Mouse (Mus musculus) Muller cell, postnatal 12 days (primary cell): ENCODE data around the gene Dync1h1.
A peak's percentile ranks its signal among the peaks of the same experiment; 100 is the strongest.
"Not testable (repeated sequence)": the region's sequence is repeated elsewhere in the genome, so short reads cannot be mapped to it uniquely, and the experiment has no call there.

ENCODE experiments used
- DNase-seq: peaks from one replicate; pipeline ENCODE4 v3.0.0-alpha.2; 2015; ENCODE audit errors: inconsistent ontology term

Gene Dync1h1

DNA sequence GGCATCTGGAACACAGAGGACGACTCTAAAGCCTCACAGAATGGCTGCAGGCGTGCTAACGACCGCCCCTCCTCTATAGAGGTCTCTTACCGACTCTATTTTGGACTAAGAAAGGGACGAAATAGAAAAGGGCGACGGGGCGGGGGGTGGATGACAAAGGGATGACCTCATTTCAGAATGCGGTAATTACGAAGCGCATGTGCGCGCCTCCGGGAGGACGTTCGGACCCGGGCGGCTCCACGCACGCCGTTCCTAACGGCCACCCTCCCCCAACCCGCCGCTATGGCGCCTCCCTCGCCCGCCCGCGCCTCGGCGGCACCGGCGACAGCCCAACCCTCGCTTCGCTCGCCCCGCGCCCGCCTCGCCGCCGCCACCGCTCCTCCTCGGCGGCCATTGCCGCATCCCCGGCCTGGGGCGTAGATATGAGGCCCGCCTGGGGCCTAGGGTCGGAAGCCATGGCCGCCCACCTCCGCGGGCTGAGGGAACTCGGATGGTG is 94.5 kb downstream of the Dync1h1 start:
- peak; percentile 76 for DNase-seq

DNA sequence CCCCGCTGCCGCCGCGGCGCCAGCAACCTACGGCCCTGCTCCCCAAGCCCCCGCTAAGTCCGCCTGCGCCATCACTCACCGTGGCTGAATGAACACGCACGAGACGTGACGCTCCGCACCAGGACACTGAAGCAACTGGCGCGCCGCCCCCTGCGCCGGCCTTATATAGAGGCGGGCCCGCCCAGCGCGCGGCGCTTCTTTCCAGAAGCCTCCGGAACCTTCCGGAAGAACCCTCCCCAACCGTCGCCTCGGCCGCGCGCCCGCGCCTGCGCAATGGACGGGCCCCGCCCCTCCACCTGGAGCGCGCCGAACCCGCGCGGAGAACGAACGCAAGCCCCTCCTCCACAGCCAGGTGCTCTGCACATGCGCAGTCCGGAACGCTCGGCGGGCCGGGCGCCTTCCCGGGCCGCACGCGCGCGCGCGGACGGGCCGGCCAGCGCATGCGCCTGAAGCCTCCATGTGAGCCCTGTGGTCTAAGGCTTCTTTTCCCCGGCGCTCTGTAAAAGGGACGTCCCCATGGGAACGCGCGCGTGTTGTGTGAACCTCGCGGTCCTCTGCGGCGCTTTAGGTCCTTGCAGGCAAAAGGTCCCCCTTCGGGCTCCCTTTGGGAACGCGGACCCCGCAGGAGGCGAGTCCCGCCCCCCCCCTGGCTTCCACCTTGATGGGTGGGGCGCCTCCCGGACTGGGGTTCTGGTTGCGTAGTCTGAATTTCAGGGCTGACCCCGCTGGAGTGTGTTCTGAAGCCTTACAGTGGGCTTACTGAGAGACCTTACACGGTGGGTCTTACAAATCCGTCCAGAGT is 95.1 kb downstream of the Dync1h1 start:
- DNase-seq = peak; percentile 99

- no peak for DNase-seq
Measured at GRCm38 (mm10) chr12:110696975-110697400, 95.7 kb downstream of the Dync1h1 start.

GRCm38 (mm10) chr12:110697457-110697856 is 96.2 kb downstream of the Dync1h1 start:
- no peak for DNase-seq

GRCm38 (mm10) chr12:110698080-110698479 is 96.8 kb downstream of the Dync1h1 start:
- DNase-seq = no peak

DNA sequence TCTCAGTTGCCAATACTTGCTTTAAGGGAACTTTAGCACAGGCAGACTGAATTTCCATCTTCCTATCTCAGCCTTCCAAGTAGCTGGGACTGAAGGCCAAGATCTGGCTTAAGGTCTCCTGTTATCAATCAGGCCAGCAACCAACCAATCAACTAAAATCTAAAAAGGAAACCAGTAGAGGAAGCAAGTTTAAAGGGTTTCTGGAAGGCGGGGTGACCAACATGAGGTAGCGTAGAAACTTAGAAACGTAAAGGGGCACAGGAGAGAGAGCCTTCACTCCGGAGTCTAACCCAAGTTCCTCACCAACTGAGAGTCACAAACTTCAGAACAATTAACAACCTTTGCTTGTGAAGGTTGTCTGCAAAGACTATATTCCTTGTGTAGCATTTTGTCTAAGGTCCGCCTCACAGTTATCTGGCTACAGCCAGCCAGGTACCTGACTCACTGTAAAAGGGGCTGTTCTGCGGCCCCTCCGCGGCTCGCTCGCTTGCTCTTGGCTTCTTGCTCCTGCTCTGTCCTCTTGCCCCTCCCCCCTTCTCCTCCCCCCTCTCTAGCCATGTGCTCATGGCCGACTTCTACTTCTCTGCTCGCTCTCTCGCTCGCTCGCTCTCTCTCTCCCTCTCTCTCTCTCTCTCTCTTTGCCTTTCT is 97.4 kb downstream of the Dync1h1 start:
- no peak for DNase-seq

DNA sequence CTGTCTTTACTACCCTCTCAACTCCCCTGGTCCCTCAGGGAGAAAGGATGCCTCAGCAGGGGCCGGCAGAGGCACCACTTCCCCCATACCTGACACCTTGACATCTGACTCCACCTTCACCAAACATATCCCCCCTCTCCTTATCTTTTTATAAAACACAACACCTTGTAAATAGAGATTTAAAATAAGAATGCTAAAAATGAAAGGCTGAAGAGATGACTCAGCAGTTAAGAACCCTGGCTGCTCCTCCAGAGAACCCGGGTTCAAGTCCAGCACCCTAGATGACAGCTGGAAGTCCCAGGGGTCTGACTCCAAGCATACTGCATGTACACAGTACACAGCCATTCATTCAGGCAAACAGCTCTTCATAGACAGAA is 97.9 kb downstream of the Dync1h1 start:
- DNase-seq = no peak

DNA sequence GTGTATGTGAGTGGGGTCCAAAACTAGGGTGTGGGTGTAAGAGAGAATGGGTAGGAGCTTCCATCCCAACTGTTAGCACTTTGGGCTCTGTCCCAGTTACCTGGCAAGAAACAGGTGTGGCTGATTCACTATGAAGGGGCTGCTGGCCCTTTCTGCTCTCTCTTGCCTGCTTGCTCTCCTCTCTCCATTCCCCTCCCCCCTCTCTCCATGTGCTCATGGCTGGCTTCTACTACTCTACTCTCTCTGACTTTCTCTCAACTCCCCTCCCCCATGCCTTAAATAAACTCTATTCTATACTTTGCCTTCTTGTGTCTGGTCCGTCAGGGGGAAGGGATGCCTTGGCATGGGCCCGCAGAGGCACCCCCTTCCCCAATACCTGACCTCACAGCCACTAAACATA is 99.5 kb downstream of the Dync1h1 start:
- no peak for DNase-seq

GRCm38 (mm10) chr12:110701363-110701762 is 100.1 kb downstream of the Dync1h1 start:
- DNase-seq = not testable (repeated sequence)

DNA sequence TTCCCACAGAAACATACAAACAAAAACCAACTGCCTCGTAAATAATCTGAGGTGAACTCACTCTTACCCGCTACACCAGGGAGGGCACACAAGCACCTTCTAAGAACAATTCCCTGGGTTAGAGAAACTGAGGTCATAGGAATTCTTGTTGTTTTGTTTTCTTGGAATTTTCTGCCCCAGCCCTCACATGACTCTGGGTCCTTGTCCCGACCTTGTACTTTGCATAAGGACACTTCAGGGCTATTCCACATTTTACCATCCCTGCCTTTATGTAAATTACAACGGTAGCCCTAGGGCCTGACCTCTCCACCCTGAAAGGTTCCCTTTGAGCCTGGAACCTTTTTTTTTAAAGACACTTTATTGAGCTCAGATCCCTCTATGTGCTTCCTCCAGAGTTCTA is 101.3 kb downstream of the Dync1h1 start, which contains the start of gene Hsp90aa1:
TSS of gene Hsp90aa1 (minus strand) at position 173 of the 400 bp plus-strand sequence.
- no peak for DNase-seq

DNA sequence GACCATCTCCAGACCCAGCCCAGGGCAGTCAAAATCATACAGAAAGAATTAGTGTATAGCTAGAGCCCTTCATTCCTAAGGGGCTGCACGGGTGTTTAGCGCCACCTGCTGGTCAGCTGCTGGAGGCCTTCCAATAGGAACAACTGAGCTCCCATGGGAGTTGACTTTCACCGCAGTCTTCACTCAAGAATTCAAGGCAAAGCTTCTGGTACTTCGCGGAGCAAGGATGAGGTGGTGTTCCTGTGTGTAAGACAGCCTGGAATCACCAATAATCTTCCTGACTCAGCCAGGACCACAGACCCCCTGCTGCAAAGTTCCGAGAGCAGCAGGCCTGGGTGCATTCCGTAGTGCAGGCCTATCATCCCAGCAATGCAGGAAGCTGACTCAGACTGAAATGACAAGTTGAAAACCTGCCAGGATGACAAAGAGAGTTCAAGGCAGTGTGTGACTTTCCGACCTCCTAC is 101.8 kb downstream of the Dync1h1 start:
- peak; percentile 88 for DNase-seq

- DNase-seq = no peak
Measured at GRCm38 (mm10) chr12:110703682-110704081, 102.4 kb downstream of the Dync1h1 start.

GRCm38 (mm10) chr12:110705419-110705818 is 104.2 kb downstream of the Dync1h1 start:
- not testable (repeated sequence) for DNase-seq

DNA sequence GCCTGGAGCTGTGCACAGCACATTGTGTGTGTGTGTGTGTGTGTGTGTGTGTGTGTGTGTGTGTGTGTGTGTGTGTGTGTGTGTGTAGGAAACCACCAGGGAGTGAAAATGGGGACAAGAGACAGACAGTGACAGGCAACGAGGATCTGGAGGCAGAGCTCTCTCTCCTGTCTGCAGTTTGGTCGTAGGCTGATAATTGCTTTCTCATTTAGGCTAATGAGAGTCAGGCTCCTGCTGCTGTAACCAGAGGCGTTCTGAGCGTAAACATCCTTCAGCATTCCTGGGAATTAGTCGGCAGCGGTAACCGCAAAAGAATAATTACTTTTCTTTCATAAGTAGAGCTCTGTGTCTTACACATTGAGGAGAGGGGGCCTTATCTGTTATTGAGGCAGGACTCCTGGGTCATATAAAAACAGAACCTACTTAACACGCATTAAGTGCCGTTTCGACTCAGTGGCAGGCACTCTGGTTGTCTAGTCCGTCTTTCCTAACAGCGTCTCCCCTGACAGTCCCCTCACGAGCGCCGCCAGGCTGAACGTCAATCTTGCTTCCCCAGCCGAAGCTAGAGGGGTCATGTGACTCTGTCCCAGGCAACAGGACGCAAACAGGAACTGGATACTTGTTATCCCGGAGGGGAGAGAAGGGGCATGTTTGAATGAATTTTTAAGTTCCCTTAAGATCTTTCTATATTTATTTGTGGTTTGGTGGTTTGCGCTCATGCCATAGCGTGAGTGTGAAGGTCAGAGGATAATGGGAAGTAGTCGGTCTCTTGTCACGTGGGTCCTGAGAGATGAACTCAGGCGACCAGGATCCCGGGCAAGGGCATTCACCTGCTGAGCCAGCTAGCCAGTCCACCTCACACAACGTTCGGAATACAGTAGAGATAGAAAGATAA is 105.3 kb downstream of the Dync1h1 start:
- peak; percentile 90 for DNase-seq

- DNase-seq = no peak
Measured at GRCm38 (mm10) chr12:110707451-110707850, 106.2 kb downstream of the Dync1h1 start.

GRCm38 (mm10) chr12:110711270-110711669 is 110.0 kb downstream of the Dync1h1 start:
- DNase-seq = no peak

- DNase-seq = no peak
Measured at GRCm38 (mm10) chr12:110713784-110714183, 112.5 kb downstream of the Dync1h1 start.

- no peak for DNase-seq
Measured at GRCm38 (mm10) chr12:110714215-110714614, 113.0 kb downstream of the Dync1h1 start.

- DNase-seq = no peak
Measured at GRCm38 (mm10) chr12:110716004-110716403, 114.8 kb downstream of the Dync1h1 start.
